Mouse (Mus musculus): ENCODE data around the gene Phldb1.
"Not testable (repeated sequence)": the region's sequence is repeated elsewhere in the genome, so short reads cannot be mapped to it uniquely, and the experiment has no call there.

The Phldb1 gene

DNA sequence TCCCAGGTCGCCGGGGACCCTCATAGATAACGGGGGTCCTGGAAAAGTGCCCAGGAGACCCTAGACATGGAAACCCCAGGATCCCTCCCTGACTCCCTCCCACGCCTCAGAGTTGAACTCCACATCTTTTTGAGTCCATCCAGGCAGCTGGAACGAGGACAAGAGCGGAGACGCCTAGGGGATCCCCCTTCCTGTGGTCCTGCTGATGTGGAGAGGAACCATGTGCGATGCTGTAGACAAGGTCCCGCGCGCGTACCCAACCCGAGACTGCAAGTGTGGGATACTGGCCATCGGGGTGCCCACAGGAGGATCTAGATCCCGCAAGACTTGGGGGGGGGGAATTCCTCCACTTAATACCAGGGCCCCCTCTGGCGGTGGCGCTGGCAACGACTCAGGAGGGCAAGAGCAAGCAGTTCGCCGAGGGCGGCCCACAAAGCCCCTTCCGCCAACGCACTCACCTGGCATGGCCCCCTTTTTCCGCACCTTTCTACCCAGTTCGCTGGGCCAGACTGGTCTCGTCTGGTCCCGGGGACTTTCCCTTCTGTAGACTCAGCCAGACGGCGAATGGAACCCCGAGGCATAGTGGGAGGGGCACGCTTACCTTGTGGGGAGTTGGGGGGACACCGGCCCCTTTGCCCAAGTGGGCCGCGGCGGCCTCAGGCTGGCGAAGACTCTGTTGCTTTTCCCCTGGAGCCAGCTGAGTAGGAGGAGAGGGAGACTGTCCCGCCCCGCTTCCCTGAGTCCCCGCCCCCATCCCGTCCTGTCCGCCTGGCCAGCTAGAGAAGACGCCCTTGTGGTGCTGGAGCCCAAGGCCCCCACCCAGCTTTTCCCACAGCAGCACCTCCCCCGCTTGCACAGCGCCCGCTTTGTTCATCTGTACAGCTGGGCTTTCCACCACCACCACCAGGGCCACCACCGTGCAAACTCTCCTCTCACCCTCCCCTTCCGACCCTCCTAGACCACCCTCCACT, at the start of gene Phldb1:
TSS of gene Phldb1 (minus strand) at position 675 of the 971 bp plus-strand sequence.
- peak; percentile 62 for DNase-seq (ENCODE audit: low spot score)

DNA sequence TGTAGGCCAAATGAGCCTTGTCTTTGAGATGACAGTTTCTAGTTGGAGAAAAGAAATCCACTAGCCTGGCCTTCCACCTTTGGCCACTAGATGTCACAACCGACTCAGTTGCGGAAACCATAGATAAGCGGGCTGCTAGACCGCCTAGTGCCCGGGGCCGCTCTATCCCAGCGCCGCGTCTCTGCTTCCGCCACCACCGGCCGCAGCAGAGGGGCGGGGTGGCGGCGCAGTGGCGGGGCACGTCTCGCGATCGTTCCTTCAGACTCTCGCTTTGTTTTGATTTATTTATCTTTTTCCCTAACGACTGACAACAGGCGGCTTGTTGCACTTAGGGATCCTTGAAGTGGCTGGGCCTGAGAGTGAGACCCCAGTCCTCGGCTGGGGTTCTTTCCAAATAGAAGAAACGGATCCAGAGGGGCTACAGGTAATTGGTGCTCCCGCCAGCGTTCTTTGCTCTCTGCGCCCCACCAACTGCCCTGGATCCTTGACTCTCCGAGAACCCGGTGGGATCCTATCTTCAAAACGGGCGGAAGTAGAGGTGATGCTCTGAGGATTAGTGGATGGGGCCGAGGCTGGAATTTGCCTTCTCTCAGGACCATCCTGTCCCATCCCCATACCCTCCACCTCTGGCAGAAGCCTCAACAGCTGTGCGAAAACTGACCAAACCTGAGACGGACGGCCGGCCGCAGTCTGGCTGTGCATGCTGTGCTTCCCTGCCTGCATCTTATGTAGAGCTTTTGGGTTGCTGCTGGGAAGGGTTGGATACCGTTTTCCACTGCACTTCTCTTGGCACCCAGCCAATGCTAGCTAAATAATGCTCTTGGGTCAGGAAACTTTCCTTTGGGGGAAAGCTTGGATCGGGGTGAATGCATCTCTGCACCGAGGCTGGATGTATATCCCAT, 38.0 kb upstream of the Phldb1 start:
- peak; percentile 85 for DNase-seq (ENCODE audit: low spot score)

GRCm38 (mm10) chr9:44772392-44772749, 37.4 kb upstream of the Phldb1 start:
- DNase-seq (ENCODE audit: low spot score), result no peak

DNA sequence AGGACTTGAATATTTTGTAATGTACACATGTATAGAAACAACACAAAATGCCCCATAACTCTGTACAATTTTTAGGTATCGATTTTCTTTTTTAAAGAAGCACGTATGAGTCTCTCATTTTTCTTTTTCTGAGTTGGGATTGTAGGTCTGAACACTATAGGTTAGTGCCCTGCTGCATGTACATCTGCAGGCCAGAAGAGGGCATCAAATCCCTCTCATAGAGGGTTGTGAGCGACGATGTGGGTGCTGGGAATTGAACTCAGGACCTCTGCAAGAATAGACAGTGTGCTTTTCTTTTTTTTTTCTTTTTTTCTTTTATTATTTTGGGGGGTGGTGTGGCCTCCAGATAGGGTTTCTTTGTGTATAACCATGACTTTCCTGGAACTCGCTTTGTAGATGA, 36.4 kb upstream of the Phldb1 start:
- no peak for DNase-seq (ENCODE audit: low spot score)

GRCm38 (mm10) chr9:44768029-44768394, 33.0 kb upstream of the Phldb1 start:
- not testable (repeated sequence) for DNase-seq (ENCODE audit: low spot score)

DNA sequence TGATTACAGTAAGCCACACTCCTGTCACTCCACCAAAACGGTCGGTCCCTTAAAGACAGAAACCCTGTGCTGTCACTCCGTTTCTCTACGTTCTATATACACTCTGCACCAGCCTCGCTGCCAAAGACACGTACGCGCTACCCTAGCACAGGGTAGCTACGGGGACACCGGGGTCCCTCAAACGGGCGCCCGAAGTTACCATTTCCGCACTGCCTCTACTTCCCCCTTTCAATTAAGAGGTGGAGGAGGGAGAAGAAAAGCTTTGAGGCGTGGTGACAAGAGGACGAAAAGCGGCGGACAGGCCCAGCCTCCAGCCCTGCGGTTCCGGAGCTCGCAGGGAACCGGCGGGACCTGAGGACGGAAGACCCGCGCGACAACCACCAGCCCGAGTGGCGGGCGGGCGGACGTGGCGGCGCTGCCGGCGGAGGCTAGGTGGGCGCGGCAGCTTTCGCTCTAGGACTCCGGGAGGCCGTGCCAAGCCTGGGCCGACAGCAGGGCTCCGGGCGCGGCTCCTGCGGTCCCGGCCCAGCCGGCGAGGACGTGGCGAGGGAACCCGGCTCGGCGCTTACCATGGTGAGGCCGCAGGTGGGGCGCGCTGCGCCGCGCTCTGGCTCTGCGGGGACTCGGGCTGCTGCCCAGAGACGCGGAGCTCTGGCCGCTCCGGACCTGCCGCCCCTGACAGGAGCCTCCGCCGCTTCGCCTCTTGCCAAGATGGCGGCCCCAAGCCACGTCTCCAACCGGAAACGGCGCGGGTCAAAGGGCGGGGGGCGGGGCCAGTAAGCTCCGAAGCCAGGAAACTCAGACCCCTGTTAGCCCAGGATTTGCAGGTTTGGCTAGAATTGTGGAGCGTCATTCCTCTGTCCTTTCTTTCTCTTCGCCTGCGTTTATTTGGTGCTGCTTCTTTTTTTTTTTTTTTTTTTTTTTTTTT, 32.4 kb upstream of the Phldb1 start, which contains the start of the genes Arcn1 and Ift46:
TSS of gene Arcn1 (minus strand) at position 745 of the 928 bp plus-strand sequence.
TSS of gene Ift46 (plus strand) at position 808 of the 928 bp plus-strand sequence.
- peak; percentile 74 for DNase-seq (ENCODE audit: low spot score)

- no peak for DNase-seq (ENCODE audit: low spot score)
These were observed 25.9 kb upstream of the Phldb1 start for GRCm38 (mm10) chr9:44760873-44761272.

GRCm38 (mm10) chr9:44748473-44748872, 13.5 kb upstream of the Phldb1 start:
- no peak for DNase-seq (ENCODE audit: low spot score)

GRCm38 (mm10) chr9:44747341-44747740, 12.3 kb upstream of the Phldb1 start:
- DNase-seq (ENCODE audit: low spot score), result no peak

- DNase-seq (ENCODE audit: low spot score), result no peak
These were observed 11.7 kb upstream of the Phldb1 start for GRCm38 (mm10) chr9:44746666-44747065.

GRCm38 (mm10) chr9:44745371-44745770, 10.4 kb upstream of the Phldb1 start:
- DNase-seq (ENCODE audit: low spot score), result no peak

DNA sequence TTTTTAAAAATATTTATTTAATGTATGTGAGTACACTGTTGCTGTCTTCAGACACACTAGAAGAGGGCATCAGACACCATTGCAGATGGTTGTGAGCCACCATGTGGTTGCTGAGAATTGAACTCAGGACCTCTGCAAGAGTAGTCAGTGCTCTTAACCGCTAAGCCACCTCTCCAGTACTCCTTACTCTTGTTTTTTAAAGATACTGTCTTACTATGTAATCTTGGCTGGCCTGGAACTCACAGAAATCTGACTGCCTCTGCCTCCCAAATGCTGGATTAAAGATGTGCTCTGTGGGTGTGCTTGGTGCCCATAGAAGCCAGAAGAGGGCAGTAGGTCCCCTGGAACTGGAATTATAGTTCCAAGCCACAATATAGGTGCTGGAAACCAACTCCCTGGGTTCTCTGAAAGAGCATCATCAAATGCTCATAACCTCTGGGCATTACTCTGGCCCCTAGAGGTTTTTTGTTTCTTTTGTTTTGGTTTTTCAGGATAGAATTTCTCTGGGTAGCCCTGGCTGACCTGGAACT, 5.7 kb upstream of the Phldb1 start:
- DNase-seq (ENCODE audit: low spot score), result no peak

DNA sequence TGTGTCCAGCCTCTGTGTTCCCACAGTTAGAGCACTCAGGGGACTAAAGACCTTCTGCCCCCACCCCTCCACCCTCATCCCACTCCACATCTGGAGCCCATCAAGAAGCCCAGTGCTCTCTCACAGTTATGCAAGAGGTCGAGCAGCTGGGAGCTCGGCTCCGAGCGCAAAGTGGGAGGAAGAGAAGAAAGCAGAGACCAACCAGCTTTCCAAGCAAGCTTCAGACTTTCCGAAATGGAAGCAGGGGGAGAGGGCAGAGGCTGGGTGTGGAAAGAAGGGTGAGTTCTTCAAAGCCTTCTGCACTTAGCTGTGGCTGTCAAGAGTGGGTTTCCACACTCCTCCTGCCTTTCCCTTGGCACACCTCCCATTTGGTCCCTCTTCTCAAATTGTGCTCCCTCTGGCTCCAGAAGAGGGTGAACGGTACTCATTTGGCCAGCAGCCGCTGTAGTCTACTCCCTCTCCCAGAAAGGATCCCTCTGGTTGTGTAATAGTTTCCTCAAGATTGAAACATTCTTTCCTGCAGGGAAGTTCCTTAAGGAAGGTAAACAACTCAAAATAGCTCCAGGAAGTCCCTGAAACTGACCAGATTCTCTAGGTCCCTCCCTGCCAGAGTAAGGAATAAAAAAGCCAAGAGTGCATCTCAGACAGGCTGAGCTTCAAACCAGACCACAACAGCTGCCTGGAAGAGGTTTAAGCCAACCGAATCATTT, 2.4 kb upstream of the Phldb1 start:
- DNase-seq (ENCODE audit: low spot score), result no peak

DNA sequence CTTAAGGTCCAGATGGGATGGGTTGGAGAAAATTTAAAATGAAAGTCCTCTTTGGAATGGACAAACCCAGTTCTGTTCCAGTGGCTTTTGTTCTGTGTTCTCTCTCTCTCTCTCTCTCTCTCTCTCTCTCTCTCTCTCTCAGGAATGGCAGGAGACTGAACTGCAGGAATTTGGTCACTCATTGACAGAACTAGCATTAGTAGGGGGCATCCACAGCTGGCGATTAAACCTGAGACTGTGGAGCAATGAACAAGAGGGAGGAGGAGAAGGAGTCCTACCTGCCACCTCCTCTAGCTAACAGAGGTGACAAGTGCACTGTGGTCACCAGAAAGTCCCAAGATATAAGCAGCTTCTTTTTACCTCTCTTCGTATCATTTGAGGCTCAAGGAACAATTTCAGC, 1.3 kb upstream of the Phldb1 start:
- DNase-seq (ENCODE audit: low spot score), result no peak

- DNase-seq (ENCODE audit: low spot score), result no peak
These were observed 888 bp upstream of the Phldb1 start for GRCm38 (mm10) chr9:44735886-44736285.

- peak; percentile 68 for DNase-seq (ENCODE audit: low spot score)
These were observed 1.1 kb downstream of the Phldb1 start for GRCm38 (mm10) chr9:44733671-44734523.

DNA sequence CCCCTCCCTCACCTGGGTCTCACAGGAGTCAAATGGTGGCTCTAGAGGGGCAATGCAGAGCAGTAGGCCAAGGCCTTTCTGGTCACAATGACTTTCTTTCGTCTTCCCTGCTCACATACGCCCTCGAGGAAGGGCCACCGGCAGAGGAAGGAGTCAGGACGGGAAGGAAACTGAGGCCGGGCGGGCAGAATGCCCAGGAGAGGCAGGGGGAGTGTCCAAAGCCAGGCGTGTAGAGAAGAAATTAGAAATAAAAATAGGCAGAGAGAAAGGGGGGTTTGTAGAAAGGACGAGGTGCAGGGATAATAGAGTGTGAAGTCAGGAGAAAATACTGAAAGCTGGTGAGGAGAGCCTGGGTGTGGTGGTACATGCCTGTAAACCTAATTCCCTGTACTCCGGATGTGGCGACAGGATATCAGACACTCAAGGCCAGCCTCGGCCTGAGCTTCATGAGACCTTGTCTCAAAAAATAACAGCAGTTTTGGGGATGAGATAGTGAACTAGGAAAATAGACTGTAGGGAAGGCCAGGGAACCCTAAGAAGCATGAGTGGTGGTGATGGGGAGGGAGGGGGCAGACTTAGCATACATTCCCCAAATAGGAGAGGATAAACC, 2.0 kb downstream of the Phldb1 start:
- no peak for DNase-seq (ENCODE audit: low spot score)

DNA sequence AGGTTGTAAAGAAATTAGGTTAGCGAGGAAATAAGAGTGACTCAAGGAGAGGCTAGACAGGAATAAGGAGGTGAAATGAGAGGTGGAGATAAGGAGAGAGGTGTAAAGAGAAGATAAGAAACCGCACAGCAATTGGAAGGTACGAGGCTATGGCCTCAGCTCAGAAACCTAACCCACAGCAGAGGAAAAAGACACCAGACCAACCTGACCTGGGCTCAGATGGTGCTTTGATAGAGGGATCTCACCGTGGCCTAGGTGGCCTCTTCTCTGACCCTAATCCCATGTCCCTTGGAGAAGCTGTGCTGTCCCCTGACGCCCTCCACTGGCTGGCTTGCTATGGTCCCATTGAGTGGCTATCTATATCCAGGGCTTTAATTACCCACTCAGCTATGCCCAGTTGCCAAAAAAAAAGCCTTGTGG, 2.9 kb downstream of the Phldb1 start:
- no peak for DNase-seq (ENCODE audit: low spot score)

DNA sequence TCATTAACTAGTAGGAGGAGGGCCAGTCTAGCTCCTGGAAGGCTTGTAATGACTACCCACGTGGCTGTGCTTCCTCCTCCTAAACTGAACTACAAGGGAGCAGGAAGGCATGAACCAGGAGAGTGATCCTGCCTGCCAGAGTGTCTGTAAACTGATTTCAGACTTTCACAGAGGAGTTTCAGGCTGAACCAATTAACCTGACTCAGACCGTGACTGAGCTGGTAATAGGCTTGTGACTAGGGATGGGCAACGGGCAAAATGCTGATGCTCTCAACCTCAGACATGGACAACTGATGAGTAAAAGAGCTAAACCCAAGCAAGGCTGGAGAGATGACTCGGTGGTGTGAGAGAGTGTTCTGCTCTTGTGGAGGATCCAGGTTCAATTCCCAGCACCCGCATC, 7.6 kb downstream of the Phldb1 start:
- no peak for DNase-seq (ENCODE audit: low spot score)

All from urinary bladder, postnatal 25 days (tissue).